Mouse (Mus musculus): ENCODE results near the gene Gm9999.

DNA sequence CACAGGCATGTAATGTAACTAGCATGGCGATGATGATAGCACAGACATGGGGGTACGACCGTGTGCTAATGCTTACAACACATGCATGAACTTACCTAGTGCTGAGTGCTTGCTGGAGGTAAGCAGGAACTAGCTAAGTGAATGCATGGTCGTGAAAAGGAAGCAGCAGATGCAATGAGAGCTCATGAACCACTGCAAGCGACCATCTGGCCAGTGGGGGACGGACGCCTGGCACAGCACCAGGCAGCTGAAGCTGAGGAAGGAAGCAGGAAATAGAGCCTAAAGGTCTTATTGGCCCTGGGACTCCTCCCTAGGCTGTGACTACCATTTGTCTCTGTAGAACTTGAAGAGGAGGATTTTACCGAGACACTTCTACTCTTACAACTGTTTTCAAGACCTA is 48.6 kb upstream of the Gm9999 start:
- TF ChIP-seq CTCF (IDR thresholded peaks at IDR 0.05; ENCODE audit: low read depth, low read length), result no peak
- TF ChIP-seq GATA1 (IDR thresholded peaks at IDR 0.05; ENCODE audit: borderline replicate concordance, low read length), result no peak
- TF ChIP-seq TAL1 (conservative IDR thresholded peaks at IDR 0.05; ENCODE audit: low read depth, low read length), result no peak

Data from G1E (cell line).